Mouse (Mus musculus) gastrocnemius, postnatal 10 days (tissue): ENCODE measurements at regions not wholly inside any gene's neighbourhood (a gene's known extent, or its start where the extent isn't known, plus 50 kb on each side); places are given as distances from the start of the nearest gene placed in this dataset.
A peak's percentile ranks its signal among the peaks of the same experiment; 100 is the strongest.
"Not testable (repeated sequence)": the region's sequence is repeated elsewhere in the genome, so short reads cannot be mapped to it uniquely, and the experiment has no call there.

Experiments used
- DNase-seq: peaks from one replicate; pipeline ENCODE4 v3.0.0; 2021; ENCODE audit warnings: mixed read lengths

DNA sequence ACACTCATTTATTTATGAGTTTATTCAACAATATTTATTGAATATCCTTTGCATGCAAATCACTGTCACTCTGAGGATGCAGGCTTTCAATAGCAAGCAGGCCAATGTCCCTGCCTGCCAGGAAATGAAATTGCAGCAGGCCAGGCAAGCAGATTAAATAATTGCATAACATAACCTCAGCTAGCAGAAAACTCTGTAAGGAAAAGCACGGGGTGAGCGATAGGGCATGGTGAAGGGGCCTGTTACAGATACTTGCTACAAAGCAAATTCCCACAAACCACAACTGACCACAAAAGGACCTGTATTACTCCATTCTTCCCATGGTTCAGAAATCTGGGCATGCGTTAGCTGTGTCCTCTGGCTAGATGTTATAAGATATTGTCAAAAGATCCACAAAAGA lies 509.8 kb downstream of the Bnc2 start:
- DNase-seq = no peak

DNA sequence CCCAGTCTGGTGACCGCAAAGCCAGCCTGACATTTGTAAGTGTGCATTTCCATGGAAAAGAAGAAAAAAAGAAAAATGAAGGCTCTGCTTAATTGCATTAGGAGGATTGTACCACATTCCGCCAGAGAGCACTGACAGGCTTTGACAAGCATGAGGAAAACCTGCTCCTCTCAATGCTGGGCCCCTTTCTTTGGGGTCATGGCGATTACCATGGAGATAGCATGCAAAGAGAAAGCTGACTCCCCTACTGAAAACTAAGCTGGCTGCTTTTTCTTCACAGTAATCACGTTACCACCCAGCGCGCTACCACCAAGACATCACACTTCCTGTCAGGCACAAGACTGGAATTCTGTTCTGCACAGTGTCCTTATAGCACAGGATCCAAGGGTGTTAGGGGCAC lies 502.2 kb downstream of the Bnc2 start:
- no peak for DNase-seq

GRCm38 (mm10) chr4:84173441-84173840 lies 501.6 kb downstream of the Bnc2 start:
- DNase-seq = no peak

DNA sequence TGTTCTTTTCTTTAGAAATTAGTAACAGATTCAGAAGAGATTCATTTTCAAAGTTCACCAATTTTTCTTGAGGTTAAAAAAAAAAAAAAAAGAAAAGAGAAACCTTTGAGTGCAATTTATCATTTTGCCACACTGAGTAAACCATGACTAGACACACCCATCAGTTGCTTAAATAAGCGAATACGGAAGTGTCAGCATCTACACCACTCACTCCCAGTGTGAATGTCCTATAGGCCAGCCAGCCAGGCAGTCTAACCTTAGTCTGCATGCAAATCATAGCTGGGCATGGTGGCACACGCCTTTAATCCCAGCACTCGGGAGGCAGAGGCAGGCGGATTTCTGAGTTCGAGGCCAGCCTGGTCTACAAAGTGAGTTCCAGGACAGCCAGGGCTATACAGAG lies 498.6 kb downstream of the Bnc2 start:
- DNase-seq = not testable (repeated sequence)

DNA sequence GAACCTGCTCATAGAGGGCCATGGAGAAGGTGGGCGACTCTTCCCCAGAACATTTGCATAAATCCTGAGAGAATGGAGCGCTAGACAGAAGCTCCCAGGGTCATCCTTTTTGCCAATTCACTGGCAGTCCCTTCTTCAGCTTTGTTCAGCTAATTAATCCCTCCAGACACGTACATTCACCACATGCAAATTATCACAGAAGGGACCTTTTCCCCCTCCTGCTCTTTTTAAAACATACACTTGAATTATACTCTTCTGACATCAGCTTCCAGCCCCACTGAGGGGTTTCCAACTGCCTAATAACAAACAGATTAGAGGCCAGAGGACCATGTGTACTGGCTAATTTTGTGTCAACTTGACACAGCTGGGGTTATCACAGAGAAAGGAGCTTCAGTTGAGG lies 497.2 kb downstream of the Bnc2 start:
- DNase-seq = no peak

GRCm38 (mm10) chr4:84184436-84184835 lies 490.6 kb downstream of the Bnc2 start:
- no peak for DNase-seq

- DNase-seq = no peak
Observed at GRCm38 (mm10) chr4:84184844-84185243, 490.2 kb downstream of the Bnc2 start.

DNA sequence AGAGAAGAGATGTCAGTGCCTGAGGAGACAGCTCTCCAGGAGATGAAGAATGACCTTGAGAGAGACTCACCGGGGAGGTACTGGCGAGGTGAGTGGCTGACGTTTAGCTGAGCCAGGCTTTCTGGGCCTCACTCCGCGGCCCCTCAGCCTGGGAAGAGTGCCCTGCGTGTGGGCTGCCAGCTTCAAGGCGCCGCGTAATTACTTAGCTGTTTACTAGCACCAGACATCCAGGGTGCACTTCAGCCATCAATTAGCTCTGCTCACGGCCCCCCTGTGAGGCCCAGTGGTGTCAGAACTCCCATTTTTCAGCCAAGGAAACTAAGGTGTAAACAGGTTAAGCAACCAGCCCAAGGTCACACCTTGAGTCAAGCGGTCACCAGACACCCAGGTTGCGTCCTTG lies 485.8 kb downstream of the Bnc2 start:
- no peak for DNase-seq

GRCm38 (mm10) chr4:84191303-84191702 lies 483.8 kb downstream of the Bnc2 start:
- no peak for DNase-seq

GRCm38 (mm10) chr4:84192301-84192700 lies 482.8 kb downstream of the Bnc2 start:
- DNase-seq = no peak

DNA sequence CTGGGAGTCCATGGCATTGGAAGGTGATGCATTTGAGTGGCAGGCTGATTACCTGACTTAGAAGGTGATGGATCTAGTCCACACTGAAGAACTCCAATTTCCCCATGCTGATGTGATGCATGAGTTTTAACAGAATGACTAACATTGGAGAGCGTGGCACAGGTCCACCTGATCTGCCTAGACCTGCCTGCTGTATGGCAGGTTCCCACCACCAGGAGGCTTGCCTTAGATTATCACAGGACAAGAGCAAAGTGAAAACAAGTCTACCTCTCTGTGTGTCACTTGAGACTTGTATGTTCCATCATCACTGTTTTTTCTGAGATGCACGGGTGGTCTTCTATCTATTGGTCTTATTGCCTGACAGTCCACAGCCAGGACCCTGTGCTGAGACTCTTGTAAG lies 478.3 kb downstream of the Bnc2 start:
- no peak for DNase-seq

DNA sequence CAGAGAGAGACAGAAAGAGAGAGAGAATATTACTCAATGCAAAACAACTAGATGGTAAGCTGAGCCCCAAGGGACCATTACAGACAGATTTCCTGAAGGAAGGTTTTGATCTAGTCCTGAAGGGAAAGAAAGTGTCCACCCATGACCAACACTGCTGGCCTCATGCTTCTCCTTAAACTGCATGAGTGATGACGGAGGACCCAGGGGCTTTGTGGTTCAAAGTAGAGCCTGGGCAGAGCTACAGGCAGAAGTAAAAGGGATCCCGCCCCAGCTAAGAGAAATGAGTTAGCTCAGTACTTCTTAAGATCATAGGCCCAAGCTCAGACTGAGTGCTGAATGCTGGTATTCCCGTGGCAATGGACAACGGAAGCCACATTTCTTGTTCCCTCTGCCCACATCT lies 476.9 kb downstream of the Bnc2 start:
- no peak for DNase-seq

GRCm38 (mm10) chr4:84199181-84199656 lies 475.9 kb downstream of the Bnc2 start:
- DNase-seq = peak; percentile 51

DNA sequence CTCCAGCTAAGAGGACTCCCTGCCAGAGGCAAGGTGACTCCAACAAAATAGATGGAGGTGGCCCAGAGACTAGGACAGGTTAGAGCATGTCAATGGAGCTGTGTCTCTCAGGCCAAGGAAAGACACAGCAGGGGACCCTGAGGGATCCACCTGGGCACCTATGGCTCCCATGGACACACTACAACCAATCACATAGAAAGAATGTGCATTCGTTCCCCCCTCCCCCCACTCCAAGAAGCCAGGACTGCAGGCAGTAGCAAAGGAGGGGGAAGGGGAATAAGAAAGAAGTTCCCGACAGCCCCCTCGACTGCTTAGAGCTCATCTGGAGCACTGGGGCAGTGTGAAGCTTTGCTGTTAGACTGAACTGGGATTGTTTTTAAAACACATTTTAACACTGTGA lies 474.1 kb downstream of the Bnc2 start:
- DNase-seq = no peak

DNA sequence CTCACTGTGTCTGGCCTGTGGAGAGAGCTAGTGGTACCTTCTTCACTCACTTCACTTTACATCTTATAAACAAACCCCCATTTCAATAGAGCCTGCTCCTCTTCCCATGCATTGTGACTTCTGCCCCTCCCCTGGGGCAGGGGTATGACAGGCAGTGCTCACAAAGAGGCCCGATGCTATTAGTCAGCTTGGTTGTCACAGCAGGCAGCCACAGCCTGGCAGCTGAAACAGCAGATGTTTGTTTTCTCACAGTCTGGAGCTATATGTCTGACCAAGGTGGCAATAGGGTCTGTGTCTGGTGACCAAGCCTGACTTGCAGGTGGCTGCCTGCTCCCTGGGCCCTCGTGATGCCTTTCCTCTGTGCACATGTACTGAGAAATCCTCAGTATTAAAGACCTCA lies 472.8 kb downstream of the Bnc2 start:
- no peak for DNase-seq

DNA sequence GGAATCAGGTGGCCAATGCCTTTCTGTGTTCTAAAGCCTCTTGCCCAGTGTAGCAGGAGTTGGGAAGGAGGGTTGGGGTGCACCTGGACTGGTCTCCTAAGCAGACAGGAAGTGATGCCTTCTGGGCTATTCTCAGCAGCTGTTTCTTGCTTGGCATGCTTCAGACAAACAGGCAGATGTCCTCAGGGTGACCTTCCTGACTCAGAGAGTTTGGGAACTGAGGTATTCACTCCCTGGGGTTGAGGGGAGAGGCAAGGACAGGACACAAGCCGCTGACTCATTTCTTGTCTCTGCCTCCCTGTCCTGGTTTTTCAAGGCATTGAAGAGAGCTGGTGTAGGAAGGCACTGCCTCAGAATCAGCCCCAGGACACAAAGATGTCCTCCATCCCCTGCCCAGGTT lies 471.4 kb downstream of the Bnc2 start:
- DNase-seq = no peak

DNA sequence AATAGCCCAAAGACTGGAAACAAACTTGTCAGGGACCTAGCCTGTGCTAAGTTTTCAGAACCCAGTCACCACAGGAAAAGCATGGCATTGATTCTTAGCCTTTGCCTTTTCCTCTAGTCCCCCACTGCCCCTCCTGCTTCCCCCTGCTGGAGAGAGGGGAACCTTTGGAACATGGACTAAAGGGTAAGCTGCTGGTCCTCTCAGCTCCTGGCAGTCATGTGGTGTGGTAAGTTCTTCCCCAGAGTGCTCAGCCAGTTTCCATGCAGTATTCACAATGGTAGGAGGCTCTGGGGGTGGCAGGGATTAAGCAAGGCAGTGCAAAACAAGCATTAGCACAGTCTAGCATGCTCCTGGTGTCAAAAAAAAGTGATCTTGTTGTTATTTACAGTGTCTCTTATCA lies 470.3 kb downstream of the Bnc2 start:
- no peak for DNase-seq

DNA sequence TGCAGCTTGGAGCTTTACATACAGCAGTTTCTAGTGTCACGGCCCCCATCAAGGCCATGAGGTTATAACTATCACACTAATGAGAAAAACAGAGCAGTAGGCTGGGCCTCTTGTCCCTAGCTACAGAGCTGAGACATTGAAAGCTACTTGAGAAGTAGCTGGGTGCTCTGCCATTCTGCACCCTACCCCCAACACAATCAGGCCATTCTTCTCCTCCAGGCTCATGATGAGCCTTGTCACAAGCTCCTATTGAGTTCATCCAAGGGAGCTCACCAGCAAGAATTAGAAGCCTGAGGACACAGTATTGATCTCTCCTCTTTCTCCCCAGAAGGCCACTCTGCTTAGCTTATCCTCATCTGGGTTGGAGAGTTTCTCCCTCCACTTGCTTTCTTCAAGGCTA lies 466.9 kb downstream of the Bnc2 start:
- DNase-seq = no peak

GRCm38 (mm10) chr4:84209538-84209937 lies 465.5 kb downstream of the Bnc2 start:
- DNase-seq = no peak

DNA sequence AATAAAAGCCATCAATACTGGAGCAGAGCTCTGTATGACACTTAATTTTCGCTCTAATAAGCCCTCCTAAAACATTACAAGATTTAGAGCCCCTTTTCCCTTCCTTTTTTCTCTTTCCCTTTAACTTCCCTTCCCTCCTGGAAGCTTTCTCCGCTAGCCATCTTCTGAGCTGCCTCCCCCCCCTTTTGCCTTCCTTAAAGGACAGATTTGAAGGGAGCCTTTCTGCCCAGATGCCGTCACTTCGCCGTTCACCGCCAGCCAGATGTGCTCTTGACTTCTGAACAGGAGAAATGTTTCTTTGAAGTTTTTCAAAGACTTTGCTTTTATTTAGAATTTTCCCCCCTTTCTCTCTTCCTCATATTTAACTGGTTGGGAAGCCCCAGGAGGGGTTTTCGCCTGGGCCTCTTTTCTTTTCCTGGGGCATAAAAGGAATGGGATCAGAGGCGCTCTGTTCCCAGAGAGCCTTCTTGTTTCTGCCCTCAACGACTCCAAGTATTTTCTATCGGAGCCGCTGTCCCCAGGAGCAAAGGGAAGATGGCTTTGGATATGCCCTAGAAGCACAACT lies 463.7 kb downstream of the Bnc2 start:
- DNase-seq = no peak

DNA sequence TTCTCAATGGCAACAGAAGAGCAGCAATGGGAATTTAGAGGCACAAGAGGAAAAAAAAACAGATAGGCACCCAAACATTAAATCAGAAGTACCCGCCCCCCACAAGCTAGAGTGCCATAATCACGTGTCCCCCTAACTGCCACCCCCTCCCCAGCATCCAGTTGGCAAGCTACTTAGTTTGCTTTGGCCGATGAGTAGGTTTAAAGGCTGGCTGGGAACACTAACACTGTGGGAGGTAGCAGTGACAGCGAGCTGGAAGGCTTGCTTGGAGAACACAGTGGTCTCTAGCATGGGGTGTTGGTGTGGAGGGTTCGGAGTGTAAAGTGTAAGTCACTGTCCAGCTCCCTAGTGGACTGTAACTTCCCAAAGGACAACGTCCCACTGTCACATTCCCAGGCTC lies 463.1 kb downstream of the Bnc2 start:
- DNase-seq = no peak

- DNase-seq = no peak
Observed at GRCm38 (mm10) chr4:84214523-84214922, 460.6 kb downstream of the Bnc2 start.

- no peak for DNase-seq
Observed at GRCm38 (mm10) chr4:84218961-84219360, 456.1 kb downstream of the Bnc2 start.

DNA sequence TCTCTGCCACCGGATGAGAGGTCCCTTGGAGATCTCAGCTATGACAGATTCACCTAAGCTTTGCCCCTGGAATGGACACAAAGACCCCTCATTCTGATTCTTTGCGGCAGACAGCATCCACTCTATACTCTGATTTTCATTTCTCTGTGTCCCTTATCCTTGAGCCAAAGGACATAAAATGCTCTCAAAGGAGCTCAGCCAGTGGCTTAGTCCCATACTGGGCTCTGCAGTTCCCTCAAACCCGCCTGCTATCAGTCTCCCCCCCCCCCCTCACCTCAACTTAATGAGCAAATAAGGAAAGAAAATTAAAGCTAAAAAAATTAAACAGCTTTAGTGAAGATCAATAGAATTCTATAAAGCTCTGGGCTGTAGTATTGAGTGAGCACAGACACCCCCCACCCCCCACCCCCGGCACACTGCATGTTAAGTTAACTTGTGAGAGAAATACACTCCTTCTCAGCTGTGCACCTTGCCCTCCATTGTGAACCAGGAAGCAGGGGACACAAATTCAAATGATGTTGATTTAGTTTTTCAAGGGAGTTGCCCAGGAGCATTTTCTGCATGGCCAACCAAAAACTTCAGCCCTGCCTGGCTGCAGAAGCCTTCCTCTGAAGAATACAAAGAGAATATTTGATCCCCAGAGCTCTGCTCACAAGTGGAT lies 452.9 kb downstream of the Bnc2 start:
- no peak for DNase-seq
